22 mouse cellular contexts compared by ENCODE assay signal in genomic region chr4:33070326-33070725, GRCm38 (mm10). TPM values are rescaled to one million over a fixed set of nuclear protein-coding genes. Genes with fewer than 3 reads are reported as not detected.
DNase-seq lines count a peak whose midpoint lies in the region; ATAC-seq and TF ChIP-seq lines count a peak whose summit lies in the region.
"Had no signal": no experiment of that assay in that cellular context is flagged by ENCODE, and none has a peak within 500 bp of the region (broad histone marks: within the 10 kb centered on the region; RNA-seq: fewer than 3 reads in every experiment).

No protein-coding gene starts in this region.

- no peaks in the 10 kb centered on the region for H3K79me2 ChIP-seq in heart, adult 2 months (replicated peaks; ENCODE audit: control insufficient read depth, insufficient read depth, low read length)

- no peak overlapping the region for H3K4me3 ChIP-seq in heart, adult 2 months
- H3K4me3 ChIP-seq in intestine, embryonic 14.5 days (ENCODE audit: low read depth, low read length): no peak overlapping the region
- no peak overlapping the region for H3K4me3 ChIP-seq in intestine, postnatal 0 days (ENCODE audit: low read depth, low read length)
- no peak overlapping the region for H3K4me3 ChIP-seq in midbrain, embryonic 11.5 days (ENCODE audit: low read depth, low read length)
- no peak overlapping the region for H3K4me3 ChIP-seq in midbrain, embryonic 13.5 days (replicated peaks)
- H3K4me3 ChIP-seq: embryonic facial prominence, embryonic 10.5 days; embryonic facial prominence, embryonic 12.5 days; forebrain, embryonic 13.5 days; forebrain, embryonic 15.5 days had no signal

- DNase-seq in heart, adult 11 months: peak; percentile 57
- DNase-seq in heart, adult 2 months: no peak
- DNase-seq in intestine, embryonic 14.5 days (ENCODE audit: low spot score): peak; percentile 33
- DNase-seq in midbrain, embryonic 11.5 days (ENCODE audit: low spot score, missing footprints): peak; percentile 72
- DNase-seq: adrenal gland, adult 8-10 months; adrenal gland, postnatal 14 days; adrenal gland, postnatal 36 days; B cell, adult 2 months; cerebellum, adult 11-12 months; cerebellum, adult 9-10 months; cerebellum, postnatal 10 days had no signal

- H3K9ac ChIP-seq in heart, adult 2 months (ENCODE audit: low read depth, low read length): no peak overlapping the region
- H3K9ac ChIP-seq in intestine, embryonic 14.5 days (ENCODE audit: low read length): no peak overlapping the region
- no peak overlapping the region for H3K9ac ChIP-seq in intestine, postnatal 0 days (ENCODE audit: low read depth, low read length)
- no peak overlapping the region for H3K9ac ChIP-seq in midbrain, embryonic 11.5 days (ENCODE audit: low read length)
- H3K9ac ChIP-seq in midbrain, embryonic 13.5 days (replicated peaks): no peak overlapping the region
- H3K9ac ChIP-seq: embryonic facial prominence, embryonic 12.5 days; forebrain, embryonic 13.5 days; forebrain, embryonic 15.5 days had no signal

- intact Hi-C loops in heart, adult 2 months (cut with DNase I): no loop called here

- no peaks in the 10 kb centered on the region for H3K27me3 ChIP-seq in heart, adult 2 months (ENCODE audit: control insufficient read depth, insufficient read depth, low read length)
- H3K27me3 ChIP-seq in intestine, embryonic 14.5 days (replicated peaks; ENCODE audit: control insufficient read depth, insufficient read depth, low read length): no peaks in the 10 kb centered on the region
- H3K27me3 ChIP-seq in intestine, postnatal 0 days (replicated peaks; ENCODE audit: control insufficient read depth, insufficient read depth, low read length): no peaks in the 10 kb centered on the region
- H3K27me3 ChIP-seq in midbrain, embryonic 11.5 days (ENCODE audit: control insufficient read depth, insufficient read depth, low read length): no peaks in the 10 kb centered on the region
- H3K27me3 ChIP-seq in midbrain, embryonic 13.5 days: peaks cover 3% of the 10 kb centered on the region; the same call in 1 of the 2 replicates
- H3K27me3 ChIP-seq: CH12.LX; embryonic facial prominence, embryonic 12.5 days; forebrain, embryonic 13.5 days; forebrain, embryonic 15.5 days; Patski had no signal

- no peak for TF ChIP-seq EP300 in heart, adult 2 months (IDR thresholded peaks at IDR 0.05; ENCODE audit: insufficient read depth, low read depth, low read length)

- no peaks in the 10 kb centered on the region for H3K9me3 ChIP-seq in intestine, embryonic 14.5 days (ENCODE audit: control insufficient read depth, low read length)
- H3K9me3 ChIP-seq in intestine, postnatal 0 days (ENCODE audit: control insufficient read depth): no peaks in the 10 kb centered on the region
- H3K9me3 ChIP-seq in midbrain, embryonic 11.5 days (ENCODE audit: control insufficient read depth, low read length): no peaks in the 10 kb centered on the region
- H3K9me3 ChIP-seq in midbrain, embryonic 13.5 days: no peaks in the 10 kb centered on the region
- H3K9me3 ChIP-seq: embryonic facial prominence, embryonic 10.5 days; embryonic facial prominence, embryonic 12.5 days; forebrain, embryonic 13.5 days; forebrain, embryonic 15.5 days; G1E had no signal

- no peak for TF ChIP-seq CTCF in heart, adult 2 months (IDR thresholded peaks at IDR 0.05)
- TF ChIP-seq CTCF in intestine, postnatal 0 days (IDR thresholded peaks at IDR 0.05; ENCODE audit: low read depth): no peak

- H3K36me3 ChIP-seq in heart, adult 2 months (ENCODE audit: control insufficient read depth, insufficient read depth, low read length): no peaks in the 10 kb centered on the region
- H3K36me3 ChIP-seq in intestine, embryonic 14.5 days (ENCODE audit: control insufficient read depth, insufficient read depth, low read length): no peaks in the 10 kb centered on the region
- no peaks in the 10 kb centered on the region for H3K36me3 ChIP-seq in intestine, postnatal 0 days (ENCODE audit: control insufficient read depth, insufficient read depth)
- H3K36me3 ChIP-seq in midbrain, embryonic 11.5 days (ENCODE audit: control insufficient read depth, insufficient read depth, low read length): no peaks in the 10 kb centered on the region
- no peaks in the 10 kb centered on the region for H3K36me3 ChIP-seq in midbrain, embryonic 13.5 days
- H3K36me3 ChIP-seq: embryonic facial prominence, embryonic 10.5 days; embryonic facial prominence, embryonic 12.5 days; forebrain, embryonic 15.5 days; G1E had no signal

- TF ChIP-seq POLR2A in heart, adult 2 months (IDR thresholded peaks at IDR 0.05; ENCODE audit: insufficient read depth, low read depth, low read length): no peak

- H3K4me1 ChIP-seq in heart, adult 2 months (ENCODE audit: control insufficient read depth, insufficient read depth, low read length): no peaks in the 10 kb centered on the region
- H3K4me1 ChIP-seq in intestine, embryonic 14.5 days (replicated peaks; ENCODE audit: control insufficient read depth, insufficient read depth, low read length): peaks cover 6% of the 10 kb centered on the region
- H3K4me1 ChIP-seq in intestine, postnatal 0 days (replicated peaks; ENCODE audit: control insufficient read depth, insufficient read depth, low read length): no peaks in the 10 kb centered on the region
- H3K4me1 ChIP-seq in midbrain, embryonic 11.5 days (ENCODE audit: control insufficient read depth, insufficient read depth, low read length): peaks cover 8% of the 10 kb centered on the region
- peaks cover 17% of the 10 kb centered on the region for H3K4me1 ChIP-seq in midbrain, embryonic 13.5 days (replicated peaks)

- 89% methylated on average over 6 of the region's 6 CpGs for WGBS in heart, adult 2 months
- 92% methylated on average over 6 of the region's 6 CpGs for WGBS in intestine, embryonic 14.5 days
- 88% methylated on average over 6 of the region's 6 CpGs for WGBS in intestine, postnatal 0 days
- 95% methylated on average over 6 of the region's 6 CpGs for WGBS in midbrain, embryonic 11.5 days
- 95% methylated on average over 6 of the region's 6 CpGs for WGBS in midbrain, embryonic 13.5 days

- ATAC-seq in intestine, embryonic 14.5 days (replicated peaks; ENCODE audit: low FRiP score, low TSS enrichment, low read depth): no peak
- no peak for ATAC-seq in intestine, postnatal 0 days
- no peak for ATAC-seq in midbrain, embryonic 11.5 days (ENCODE audit: low FRiP score)
- no peak for ATAC-seq in midbrain, embryonic 13.5 days
- ATAC-seq: activated CD4-positive, CD25-positive, alpha-beta regulatory T cell, adult 4 months; CD4-positive, CD25-positive, alpha-beta regulatory T cell, adult 4 months; forebrain, embryonic 13.5 days; forebrain, embryonic 15.5 days; Patski had no signal

- no peak overlapping the region for H3K4me2 ChIP-seq in intestine, embryonic 14.5 days (ENCODE audit: low read length)
- no peak overlapping the region for H3K4me2 ChIP-seq in intestine, postnatal 0 days (replicated peaks; ENCODE audit: low read depth)
- no peak overlapping the region for H3K4me2 ChIP-seq in midbrain, embryonic 11.5 days
- H3K4me2 ChIP-seq in midbrain, embryonic 13.5 days (replicated peaks): no peak overlapping the region
- H3K4me2 ChIP-seq: embryonic facial prominence, embryonic 12.5 days; forebrain, embryonic 13.5 days; forebrain, embryonic 15.5 days had no signal

- no peak overlapping the region for H3K27ac ChIP-seq in heart, adult 2 months
- H3K27ac ChIP-seq in intestine, embryonic 14.5 days (ENCODE audit: low read depth): no peak overlapping the region
- H3K27ac ChIP-seq in intestine, postnatal 0 days (ENCODE audit: low read depth, low read length): no peak overlapping the region
- H3K27ac ChIP-seq in midbrain, embryonic 11.5 days (ENCODE audit: low read depth, low read length): no peak overlapping the region
- no peak overlapping the region for H3K27ac ChIP-seq in midbrain, embryonic 13.5 days
- H3K27ac ChIP-seq: embryonic facial prominence, embryonic 10.5 days; embryonic facial prominence, embryonic 12.5 days; forebrain, embryonic 13.5 days; forebrain, embryonic 15.5 days had no signal

RNA-seq across cellular contexts. Expression of gene Gabrr2, which starts 7.5 kb away (rescaled TPM):
- 1 to 10 TPM; 1.6 to 2.6 TPM for total RNA-seq in heart, adult 2 months (2021)
- polyA plus RNA-seq in heart, adult 2 months (2012; rRNA removed): 4.9 and 7.5 TPM in 2 replicates
- 0.09 and 0.17 TPM in 2 replicates for polyA plus RNA-seq in intestine, embryonic 14.5 days (2014; fragmentation: Nextera tagmentation; extraction: Ambion mirVana)
- 0.07 TPM in 1 of 2 replicates, not detected in the other for polyA plus RNA-seq in intestine, postnatal 0 days (2015; fragmentation: Nextera tagmentation; extraction: Ambion mirVana)
- polyA plus RNA-seq in midbrain, embryonic 11.5 days (2014; fragmentation: Nextera tagmentation; extraction: Ambion mirVana): 0.26 and 0.30 TPM in 2 replicates
- 0.44 and 0.54 TPM in 2 replicates for polyA plus RNA-seq in midbrain, embryonic 13.5 days (2015; fragmentation: Nextera tagmentation; extraction: Ambion mirVana)
- polyA plus RNA-seq: embryonic facial prominence, embryonic 10.5 days; G1E had no signal

RNA-seq across cellular contexts. Expression of gene Ube2j1, which starts 39.1 kb away (rescaled TPM):
- total RNA-seq in heart, adult 2 months (2021): 10 to 100 TPM; 40.8 to 41.9 TPM
- polyA plus RNA-seq in heart, adult 2 months (2012; rRNA removed): 14.1 and 20.1 TPM in 2 replicates
- polyA plus RNA-seq in intestine, embryonic 14.5 days (2014; fragmentation: Nextera tagmentation; extraction: Ambion mirVana): 39.7 and 45.2 TPM in 2 replicates
- 33.3 and 36.8 TPM in 2 replicates for polyA plus RNA-seq in intestine, postnatal 0 days (2015; fragmentation: Nextera tagmentation; extraction: Ambion mirVana)
- polyA plus RNA-seq in midbrain, embryonic 11.5 days (2014; fragmentation: Nextera tagmentation; extraction: Ambion mirVana): 59.6 and 62.8 TPM in 2 replicates
- 49.0 and 51.1 TPM in 2 replicates for polyA plus RNA-seq in midbrain, embryonic 13.5 days (2015; fragmentation: Nextera tagmentation; extraction: Ambion mirVana)

Comparison
In these comparisons a context has a peak if more than half of its experiments do, and no peak if none do; other contexts are left out.
1. DNase-seq: peak in heart, adult 11 months (single experiment), intestine, embryonic 14.5 days (single experiment) and midbrain, embryonic 11.5 days (single experiment); none in heart, adult 2 months (0 of 2).